Mouse (Mus musculus) megakaryocyte, embryonic 14.5 days (primary cell): ENCODE measurements around the gene Lypd1.

Experiments used
- FLI1 ChIP-seq: IDR thresholded peaks from 2 replicates; pipeline ENCODE4 v1.6.1; 2012; ENCODE audit warnings: low read length, inconsistent platforms, mixed read lengths
- GATA1 ChIP-seq: IDR thresholded peaks from 3 replicates; pipeline ENCODE4 v1.6.1; 2012; ENCODE audit warnings: mixed read lengths, low read length, inconsistent platforms, borderline replicate concordance

- TF ChIP-seq GATA1: no peak
- no peak for TF ChIP-seq FLI1
Observed at GRCm38 (mm10) chr1:125839746-125840392, 73.0 kb downstream of the Lypd1 start.
